Mouse (Mus musculus) forebrain, embryonic 15.5 days (tissue): ENCODE results near the gene Kif3b. TPM values are rescaled to one million over a fixed set of nuclear protein-coding genes. Genes with fewer than 3 reads are reported as not detected.
A peak's percentile ranks its signal among the peaks of the same experiment; 100 is the strongest.
"Not testable (repeated sequence)": the region's sequence is repeated elsewhere in the genome, so short reads cannot be mapped to it uniquely, and the experiment has no call there.

ENCODE experiments used
- ATAC-seq: fragments of 200-750 bp; cut with Nextera tagmentation; replicated peaks from 2 replicates; pipeline ENCODE4 v1.8.0; 2017; ENCODE audit warnings: mild to moderate bottlenecking, moderate TSS enrichment, moderate library complexity
- H3K27ac ChIP-seq: fragments of 300-500 bp; sonication (generic); replicated peaks from 2 replicates; pipeline ENCODE4 v1.5.1; 2015; ENCODE audit warnings: mild to moderate bottlenecking, inconsistent platforms
- H3K27me3 ChIP-seq: fragments of 300-500 bp; sonication (generic); 2 replicates; pipeline ENCODE4 v1.6.1; 2015; ENCODE audit warnings: inconsistent platforms
- H3K36me3 ChIP-seq: fragments of 300-500 bp; sonication (generic); 2 replicates; pipeline ENCODE4 v1.6.1; 2015; ENCODE audit warnings: mild to moderate bottlenecking, inconsistent platforms
- H3K4me1 ChIP-seq: fragments of 300-500 bp; sonication (generic); 2 replicates; pipeline ENCODE4 v1.6.1; 2015; ENCODE audit warnings: inconsistent platforms
- H3K4me2 ChIP-seq: fragments of 300-500 bp; sonication (generic); replicated peaks from 2 replicates; pipeline ENCODE4 v1.6.1; 2015; ENCODE audit warnings: mild to moderate bottlenecking, inconsistent platforms
- H3K4me3 ChIP-seq: fragments of 300-500 bp; sonication (generic); 2 replicates; pipeline ENCODE4 v1.5.1; 2015; ENCODE audit warnings: mild to moderate bottlenecking, inconsistent platforms
- H3K9ac ChIP-seq: fragments of 300-500 bp; sonication (generic); replicated peaks from 2 replicates; pipeline ENCODE4 v1.6.1; 2015; ENCODE audit warnings: mild to moderate bottlenecking, inconsistent platforms
- H3K9me3 ChIP-seq: fragments of 300-500 bp; sonication (generic); 2 replicates; pipeline ENCODE4 v1.6.1; 2016; ENCODE audit warnings: inconsistent platforms
- WGBS: fragments of 180-500 bp; shearing (Covaris S2); methylation state at CpG from one replicate; pipeline ENCODE4 v1.1.7; 2015; ENCODE audit warnings: mixed read lengths; 5-methylcytosine and 5-hydroxymethylcytosine counted together
- polyA plus RNA-seq: library from polyadenylated mRNA; unstranded; fragments of >200 nt; fragmentation: Nextera tagmentation; extraction: Ambion mirVana; gene quantifications from 2 replicates; pipeline ENCODE4 v1.2.1, GENCODE M21; 2015

Gene Kif3b
- polyA plus RNA-seq, 1 experiment from 2014 or later = 18.7 TPM

- not testable (repeated sequence) for H3K27me3 ChIP-seq, H3K36me3 ChIP-seq, H3K4me3 ChIP-seq, H3K4me1 ChIP-seq, H3K9ac ChIP-seq, H3K9me3 ChIP-seq, H3K27ac ChIP-seq, H3K4me2 ChIP-seq, ATAC-seq
- WGBS = 80% methylated on average over 3 of the region's 3 CpGs
These were observed 15.6 kb upstream of the Kif3b start for GRCm38 (mm10) chr2:153275577-153275976.

- no peak for ATAC-seq
- 96% methylated on average over 8 of the region's 8 CpGs for WGBS
- H3K27ac ChIP-seq = no peak overlapping the region
- no peak overlapping the region for H3K9ac ChIP-seq
- H3K36me3 ChIP-seq = no peaks in the 10 kb centered on the region
- no peaks in the 10 kb centered on the region for H3K4me1 ChIP-seq
- H3K4me2 ChIP-seq = no peak overlapping the region
- H3K4me3 ChIP-seq = no peak overlapping the region
- no peaks in the 10 kb centered on the region for H3K9me3 ChIP-seq
- no peaks in the 10 kb centered on the region for H3K27me3 ChIP-seq
These were observed 14.8 kb upstream of the Kif3b start for GRCm38 (mm10) chr2:153276440-153276839.

- H3K4me3 ChIP-seq, H3K27me3 ChIP-seq, H3K9ac ChIP-seq, H3K4me1 ChIP-seq, ATAC-seq, H3K27ac ChIP-seq, H3K4me2 ChIP-seq, H3K9me3 ChIP-seq, H3K36me3 ChIP-seq: not testable (repeated sequence)
- WGBS = 96% methylated on average over 5 of the region's 5 CpGs
These were observed 14.4 kb upstream of the Kif3b start for GRCm38 (mm10) chr2:153276846-153277245.

GRCm38 (mm10) chr2:153278357-153278756 lies 12.9 kb upstream of the Kif3b start:
- Histone ChIP-seq H3K36me3 (no peaks in the 10 kb centered on the region), H3K27ac (no peak overlapping the region), H3K4me1 (no peaks in the 10 kb centered on the region), H3K9me3 (no peaks in the 10 kb centered on the region), H3K27me3 (no peaks in the 10 kb centered on the region), H3K4me2 (no peak overlapping the region), H3K9ac (no peak overlapping the region), H3K4me3 (no peak overlapping the region)
- 80% methylated on average over 5 of the region's 5 CpGs for WGBS
- ATAC-seq = no peak

- Histone ChIP-seq H3K9me3 (no peaks in the 10 kb centered on the region), H3K27ac (no peak overlapping the region), H3K4me2 (no peak overlapping the region), H3K27me3 (no peaks in the 10 kb centered on the region), H3K4me1 (peaks cover 6% of the 10 kb centered on the region; the same call in 1 of the 2 replicates), H3K36me3 (no peaks in the 10 kb centered on the region), H3K4me3 (no peak overlapping the region), H3K9ac (no peak overlapping the region)
- ATAC-seq = no peak
- 88% methylated on average over 6 of the region's 6 CpGs for WGBS
These were observed 7.3 kb upstream of the Kif3b start for GRCm38 (mm10) chr2:153283919-153284318.

GRCm38 (mm10) chr2:153286524-153286923 lies 4.7 kb upstream of the Kif3b start:
- no peak overlapping the region for H3K4me3 ChIP-seq
- no peaks in the 10 kb centered on the region for H3K36me3 ChIP-seq
- H3K27ac ChIP-seq = no peak overlapping the region
- H3K9me3 ChIP-seq = no peaks in the 10 kb centered on the region
- H3K9ac ChIP-seq = no peak overlapping the region
- no peak for ATAC-seq
- H3K27me3 ChIP-seq = no peaks in the 10 kb centered on the region
- peaks cover 13% of the 10 kb centered on the region for H3K4me1 ChIP-seq
- H3K4me2 ChIP-seq = no peak overlapping the region
- WGBS = 85% methylated on average over 4 of the region's 4 CpGs

GRCm38 (mm10) chr2:153287835-153288234 lies 3.4 kb upstream of the Kif3b start:
- Histone ChIP-seq H3K9me3 (no peaks in the 10 kb centered on the region), H3K36me3 (no peaks in the 10 kb centered on the region), H3K27ac (no peak overlapping the region), H3K4me2 (no peak overlapping the region), H3K9ac (no peak overlapping the region), H3K4me3 (no peak overlapping the region), H3K4me1 (peaks cover 25% of the 10 kb centered on the region), H3K27me3 (no peaks in the 10 kb centered on the region)
- 31% methylated on average over 6 of the region's 6 CpGs for WGBS
- ATAC-seq = no peak

- Histone ChIP-seq H3K4me2 (peak overlapping the region; percentile 64), H3K36me3 (no peaks in the 10 kb centered on the region), H3K27me3 (no peaks in the 10 kb centered on the region), H3K9ac (peak overlapping the region; percentile 96), H3K9me3 (no peaks in the 10 kb centered on the region), H3K27ac (no peak overlapping the region), H3K4me3 (peak overlapping the region; percentile 92), H3K4me1 (peaks cover 26% of the 10 kb centered on the region)
- ATAC-seq = no peak
- WGBS = 47% methylated on average over 7 of the region's 7 CpGs
These were observed 1.2 kb downstream of the Kif3b start for GRCm38 (mm10) chr2:153292305-153292861.

- WGBS = 93% methylated on average over 4 of the region's 4 CpGs
- Histone ChIP-seq H3K4me1 (peaks cover 21% of the 10 kb centered on the region), H3K27ac (no peak overlapping the region), H3K4me2 (no peak overlapping the region), H3K9me3 (no peaks in the 10 kb centered on the region), H3K9ac (no peak overlapping the region), H3K4me3 (no peak overlapping the region), H3K27me3 (no peaks in the 10 kb centered on the region), H3K36me3 (no peaks in the 10 kb centered on the region)
- ATAC-seq = no peak
These were observed 4.0 kb downstream of the Kif3b start for GRCm38 (mm10) chr2:153295196-153295595.

- Histone ChIP-seq H3K27ac (no peak overlapping the region), H3K4me1 (peaks cover 2% of the 10 kb centered on the region), H3K36me3 (no peaks in the 10 kb centered on the region), H3K27me3 (no peaks in the 10 kb centered on the region), H3K4me2 (no peak overlapping the region), H3K9me3 (no peaks in the 10 kb centered on the region), H3K9ac (no peak overlapping the region), H3K4me3 (no peak overlapping the region)
- ATAC-seq = no peak
- 86% methylated on average over 4 of the region's 4 CpGs for WGBS
These were observed 6.6 kb downstream of the Kif3b start for GRCm38 (mm10) chr2:153297771-153298170.

GRCm38 (mm10) chr2:153298460-153298859 lies 7.2 kb downstream of the Kif3b start:
- Histone ChIP-seq H3K4me1 (no peaks in the 10 kb centered on the region), H3K9me3 (no peaks in the 10 kb centered on the region), H3K27me3 (no peaks in the 10 kb centered on the region), H3K4me3 (no peak overlapping the region), H3K36me3 (no peaks in the 10 kb centered on the region), H3K27ac (no peak overlapping the region), H3K4me2 (no peak overlapping the region), H3K9ac (no peak overlapping the region)
- no peak for ATAC-seq
- 81% methylated on average over 4 of the region's 4 CpGs for WGBS

- no peaks in the 10 kb centered on the region for H3K27me3 ChIP-seq
- H3K9me3 ChIP-seq = no peaks in the 10 kb centered on the region
- H3K4me2 ChIP-seq = no peak overlapping the region
- no peak overlapping the region for H3K4me3 ChIP-seq
- WGBS = 82% methylated on average over 4 of the region's 4 CpGs
- no peak overlapping the region for H3K27ac ChIP-seq
- no peak overlapping the region for H3K9ac ChIP-seq
- no peaks in the 10 kb centered on the region for H3K4me1 ChIP-seq
- no peak for ATAC-seq
- H3K36me3 ChIP-seq = no peaks in the 10 kb centered on the region
These were observed 7.7 kb downstream of the Kif3b start for GRCm38 (mm10) chr2:153298863-153299262.

- ATAC-seq = no peak
- Histone ChIP-seq H3K9ac (no peak overlapping the region), H3K4me1 (no peaks in the 10 kb centered on the region), H3K9me3 (no peaks in the 10 kb centered on the region), H3K27me3 (no peaks in the 10 kb centered on the region), H3K36me3 (no peaks in the 10 kb centered on the region), H3K4me2 (no peak overlapping the region), H3K27ac (no peak overlapping the region), H3K4me3 (no peak overlapping the region)
- 93% methylated on average over 5 of the region's 5 CpGs for WGBS
These were observed 9.9 kb downstream of the Kif3b start for GRCm38 (mm10) chr2:153301123-153301522.
